Mouse (Mus musculus): ENCODE measurements around the gene Dynll1. TPM values are rescaled to one million over a fixed set of nuclear protein-coding genes. Genes with fewer than 3 reads are reported as not detected.

Dynll1 gene
- polyA plus RNA-seq (2015; fragmentation: Nextera tagmentation; extraction: Ambion mirVana), result 1,401 and 1,414 TPM in 2 replicates

DNA sequence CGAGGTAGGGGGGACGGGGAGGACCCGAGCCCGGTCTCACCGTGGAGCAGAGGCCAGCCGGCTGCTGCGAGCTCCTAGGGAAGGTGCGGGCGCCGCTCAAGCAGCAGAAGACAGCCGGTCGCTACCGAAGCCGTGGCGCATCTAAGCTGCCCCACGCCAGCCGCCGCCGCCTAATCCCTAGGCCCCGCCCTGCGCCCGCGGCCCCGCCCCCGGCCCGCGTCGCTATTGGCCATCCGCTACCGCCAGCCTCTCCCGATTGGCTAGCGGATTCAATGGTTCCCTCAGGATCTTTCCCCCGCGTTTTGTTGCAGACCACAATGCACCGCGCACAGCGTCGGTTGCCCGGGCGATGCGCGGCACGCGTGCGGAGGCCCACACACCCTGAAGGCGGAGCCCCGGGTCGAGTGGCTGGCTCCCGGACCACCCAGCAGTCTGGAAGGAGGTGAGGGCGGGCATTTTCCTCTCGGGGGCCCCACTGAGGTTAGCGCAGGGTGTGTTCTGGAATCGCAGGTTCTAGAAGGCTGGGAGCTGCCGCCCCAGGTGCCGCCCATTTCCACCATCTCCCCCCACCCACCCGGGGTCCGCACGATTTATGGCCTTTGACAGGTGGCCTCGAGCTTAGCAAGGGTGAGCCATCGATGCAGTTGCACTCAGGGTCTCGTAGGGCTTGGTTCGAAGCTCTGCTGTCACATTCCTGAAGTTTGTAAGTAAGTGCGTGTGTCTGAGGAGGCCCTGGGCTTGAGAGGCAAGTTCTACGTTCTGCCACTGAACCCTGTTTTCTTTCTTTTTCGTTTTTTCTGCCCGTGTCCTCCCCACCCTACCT is at the start of gene Dynll1:
Dynll1 (minus strand) TSS at position 208 of the 823 bp plus-strand sequence.
- peaks cover 26% of the 10 kb centered on the region for H3K36me3 ChIP-seq
- no peaks in the 10 kb centered on the region for H3K9me3 ChIP-seq
- WGBS, result 1% methylated on average over 66 of the region's 66 CpGs
- H3K9ac ChIP-seq (replicated peaks), result peak within 1 kb of the TSS; percentile 91
- H3K27ac ChIP-seq, result peak within 1 kb of the TSS; percentile 95
- peaks cover 11% of the 10 kb centered on the region for H3K27me3 ChIP-seq
- peak; percentile 98 for ATAC-seq
- H3K4me3 ChIP-seq (replicated peaks), result peak within 1 kb of the TSS; percentile 91
- H3K4me1 ChIP-seq (replicated peaks), result peaks cover 31% of the 10 kb centered on the region
- H3K4me2 ChIP-seq (replicated peaks), result peak within 1 kb of the TSS; percentile 80

DNA sequence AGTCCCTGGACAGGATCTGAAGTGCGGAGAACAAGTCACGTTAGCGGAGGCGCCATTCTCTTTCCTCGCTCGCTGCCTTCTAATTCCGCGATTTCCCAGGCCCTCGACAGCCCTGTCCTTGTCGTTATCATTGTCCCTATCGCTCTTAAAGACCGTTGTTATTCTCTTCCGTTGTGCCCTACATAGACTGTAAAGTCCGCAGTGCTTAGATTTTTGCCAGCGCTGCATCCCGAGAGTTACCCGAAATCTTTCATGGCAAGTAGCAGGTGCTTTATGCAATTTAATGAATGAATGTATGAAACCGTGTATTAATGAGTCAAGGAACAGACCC is 48.4 kb upstream of the Dynll1 start:
- WGBS, result under 1% methylated on average over 18 of the region's 18 CpGs
- peak overlapping the region; percentile 92 for H3K4me3 ChIP-seq (replicated peaks)
- H3K4me1 ChIP-seq (replicated peaks), result peaks cover 21% of the 10 kb centered on the region
- H3K9ac ChIP-seq (replicated peaks), result peak overlapping the region; percentile 89
- H3K27ac ChIP-seq, result peak overlapping the region; percentile 78
- H3K36me3 ChIP-seq, result peaks cover 24% of the 10 kb centered on the region
- no peaks in the 10 kb centered on the region for H3K27me3 ChIP-seq
- H3K9me3 ChIP-seq, result no peaks in the 10 kb centered on the region
- ATAC-seq, result peak; percentile 63
- H3K4me2 ChIP-seq (replicated peaks), result peak overlapping the region; percentile 99

- ATAC-seq, result peak; percentile 94
- H3K9me3 ChIP-seq, result no peaks in the 10 kb centered on the region
- under 1% methylated on average over 73 of the region's 74 CpGs for WGBS
- H3K36me3 ChIP-seq, result peaks cover 29% of the 10 kb centered on the region
- peaks cover 21% of the 10 kb centered on the region for H3K4me1 ChIP-seq (replicated peaks)
- no peaks in the 10 kb centered on the region for H3K27me3 ChIP-seq
- H3K27ac ChIP-seq, result peak within 1 kb of the TSS; percentile 78
- H3K4me3 ChIP-seq (replicated peaks), result peak within 1 kb of the TSS; percentile 92
- H3K9ac ChIP-seq (replicated peaks), result peak within 1 kb of the TSS; percentile 89
- H3K4me2 ChIP-seq (replicated peaks), result peak within 1 kb of the TSS; percentile 99
Measured at GRCm38 (mm10) chr5:115348546-115349224, 47.9 kb upstream of the Dynll1 start, which contains the start of gene Cox6a1. TSS of gene Cox6a1 (minus strand) at chr5:115348981.

DNA sequence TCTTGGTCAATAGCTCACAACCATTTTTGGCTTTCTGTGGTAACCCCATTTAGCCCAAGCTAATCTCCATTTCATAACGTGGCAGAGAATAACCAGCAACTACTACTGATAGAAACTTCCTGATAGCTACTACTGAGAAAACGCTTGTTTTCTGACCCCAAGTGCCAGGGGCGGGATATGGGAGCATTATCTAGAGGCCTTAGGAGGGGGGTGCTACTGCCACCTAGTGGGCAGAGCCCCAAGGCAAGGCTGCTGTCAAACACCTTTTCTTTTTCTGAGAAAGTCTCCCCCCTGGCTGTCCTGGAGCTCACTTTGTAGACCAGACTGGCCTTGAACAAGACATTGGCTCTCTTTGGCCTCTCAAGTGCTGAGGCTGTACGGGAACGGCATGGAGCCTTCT is 46.8 kb upstream of the Dynll1 start:
- no peak overlapping the region for H3K27ac ChIP-seq
- H3K9me3 ChIP-seq, result no peaks in the 10 kb centered on the region
- no peaks in the 10 kb centered on the region for H3K27me3 ChIP-seq
- peak overlapping the region; percentile 92 for H3K4me3 ChIP-seq (replicated peaks)
- 0 out of 2 replicates have a peak, but pooled peaks have one; percentile 25 for ATAC-seq
- H3K4me2 ChIP-seq (replicated peaks), result peak overlapping the region; percentile 99
- peak overlapping the region; percentile 89 for H3K9ac ChIP-seq (replicated peaks)
- WGBS, result 4% methylated on average over 5 of the region's 5 CpGs
- peaks cover 40% of the 10 kb centered on the region for H3K36me3 ChIP-seq
- H3K4me1 ChIP-seq (replicated peaks), result peaks cover 21% of the 10 kb centered on the region

GRCm38 (mm10) chr5:115341314-115342165 is 40.7 kb upstream of the Dynll1 start:
- peak; percentile 22; the same call in 1 of the 2 replicates for ATAC-seq
- H3K4me2 ChIP-seq (replicated peaks), result peak overlapping the region; percentile 77
- H3K27ac ChIP-seq, result peak overlapping the region; percentile 88
- H3K9me3 ChIP-seq, result no peaks in the 10 kb centered on the region
- 12% methylated on average over 36 of the region's 36 CpGs for WGBS
- H3K9ac ChIP-seq (replicated peaks), result peak overlapping the region; percentile 89
- peaks cover 22% of the 10 kb centered on the region for H3K4me1 ChIP-seq (replicated peaks)
- no peaks in the 10 kb centered on the region for H3K27me3 ChIP-seq
- H3K36me3 ChIP-seq, result peaks cover 50% of the 10 kb centered on the region
- H3K4me3 ChIP-seq (replicated peaks), result peak overlapping the region; percentile 87

DNA sequence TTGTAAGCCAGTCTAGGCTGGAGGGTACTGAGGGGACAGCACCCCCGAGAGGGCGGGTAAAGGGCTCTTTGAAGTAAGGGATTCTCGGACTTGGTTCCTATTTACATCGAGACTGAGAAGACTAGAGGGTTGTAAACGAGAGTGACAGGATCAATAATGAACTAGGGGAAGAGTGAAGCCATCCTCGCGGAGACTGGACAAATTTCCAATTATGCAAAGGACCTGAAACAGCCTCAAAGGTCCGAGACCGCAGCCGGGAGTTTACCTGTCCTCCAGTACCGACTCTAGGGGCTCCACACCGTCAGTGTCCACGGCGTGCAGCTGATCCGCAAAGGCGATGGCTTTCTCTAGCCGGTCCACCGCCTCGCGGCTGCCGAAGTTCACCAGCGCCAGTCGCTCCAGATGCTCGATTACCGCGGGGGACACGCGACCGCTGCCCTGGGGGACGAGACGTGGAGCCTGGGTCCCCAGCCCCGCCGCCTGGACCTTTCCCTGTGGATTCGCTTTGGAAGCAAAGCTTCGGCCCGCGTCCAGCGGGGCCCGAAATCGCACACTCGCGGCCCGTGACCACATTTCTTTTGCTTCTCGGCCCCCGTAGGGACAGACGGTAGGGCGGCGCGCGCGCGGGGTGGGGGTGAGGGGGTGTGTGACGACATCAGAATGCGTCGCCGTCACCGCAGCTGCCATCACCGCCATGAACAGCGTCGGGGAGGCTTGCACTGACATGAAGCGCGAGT is 39.9 kb upstream of the Dynll1 start, which contains the start of the genes Gatc and Triap1:
Gatc (minus strand) TSS at position 602 of the 737 bp plus-strand sequence.
Triap1 (plus strand) TSS at position 649 of the 737 bp plus-strand sequence.
- H3K9ac ChIP-seq (replicated peaks), result peak within 1 kb of the TSS; percentile 89
- peak within 1 kb of the TSS; percentile 88 for H3K27ac ChIP-seq
- peak within 1 kb of the TSS; percentile 77 for H3K4me2 ChIP-seq (replicated peaks)
- no peaks in the 10 kb centered on the region for H3K27me3 ChIP-seq
- H3K36me3 ChIP-seq, result peaks cover 51% of the 10 kb centered on the region
- H3K9me3 ChIP-seq, result no peaks in the 10 kb centered on the region
- ATAC-seq, result peak; percentile 95
- peak within 1 kb of the TSS; percentile 87 for H3K4me3 ChIP-seq (replicated peaks)
- peaks cover 22% of the 10 kb centered on the region for H3K4me1 ChIP-seq (replicated peaks)
- under 1% methylated on average over 62 of the region's 62 CpGs for WGBS

GRCm38 (mm10) chr5:115340007-115340406 is 39.2 kb upstream of the Dynll1 start:
- Histone ChIP-seq H3K4me3 (replicated peaks) (peak overlapping the region; percentile 87), H3K9ac (replicated peaks) (peak overlapping the region; percentile 89), H3K4me2 (replicated peaks) (peak overlapping the region; percentile 77), H3K4me1 (replicated peaks) (peaks cover 22% of the 10 kb centered on the region), H3K27me3 (no peaks in the 10 kb centered on the region), H3K9me3 (no peaks in the 10 kb centered on the region), H3K36me3 (peaks cover 51% of the 10 kb centered on the region), H3K27ac (no peak overlapping the region)
- WGBS, result 41% methylated on average over 7 of the region's 7 CpGs
- no peak for ATAC-seq

DNA sequence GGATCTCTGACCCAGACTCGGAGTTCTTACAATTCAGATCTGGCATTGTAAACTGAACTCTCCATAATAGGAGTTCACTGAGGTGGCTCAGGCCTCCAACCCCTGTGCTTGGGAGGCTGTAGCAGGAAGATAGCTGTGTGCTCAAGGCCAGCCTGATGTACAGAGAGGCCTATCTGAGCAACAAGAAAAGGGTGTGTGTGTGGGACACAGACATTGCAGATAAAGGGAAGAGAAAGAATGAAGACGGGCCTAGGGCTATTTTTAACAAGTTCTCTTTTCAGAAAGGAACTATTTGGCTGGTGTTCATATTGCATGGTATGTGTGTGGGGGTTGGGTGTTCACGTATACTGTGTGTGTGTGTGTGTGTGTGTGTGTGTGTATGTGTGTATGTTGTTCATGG is 32.8 kb upstream of the Dynll1 start:
- no peak overlapping the region for H3K9ac ChIP-seq (replicated peaks)
- no peaks in the 10 kb centered on the region for H3K27me3 ChIP-seq
- no peak overlapping the region for H3K27ac ChIP-seq
- peaks cover 75% of the 10 kb centered on the region for H3K36me3 ChIP-seq
- H3K4me3 ChIP-seq (replicated peaks), result no peak overlapping the region
- H3K4me1 ChIP-seq (replicated peaks), result peaks cover 19% of the 10 kb centered on the region
- WGBS, result 83% methylated on average over 3 of the region's 3 CpGs
- no peak overlapping the region for H3K4me2 ChIP-seq (replicated peaks)
- no peaks in the 10 kb centered on the region for H3K9me3 ChIP-seq
- no peak for ATAC-seq

- 93% methylated on average over 9 of the region's 9 CpGs for WGBS
- Histone ChIP-seq H3K27ac (no peak overlapping the region), H3K9ac (replicated peaks) (no peak overlapping the region), H3K4me1 (replicated peaks) (peaks cover 31% of the 10 kb centered on the region), H3K9me3 (no peaks in the 10 kb centered on the region), H3K27me3 (no peaks in the 10 kb centered on the region), H3K4me2 (replicated peaks) (no peak overlapping the region), H3K36me3 (peaks cover 63% of the 10 kb centered on the region), H3K4me3 (replicated peaks) (no peak overlapping the region)
- ATAC-seq, result no peak
Measured at GRCm38 (mm10) chr5:115330955-115331354, 30.2 kb upstream of the Dynll1 start.

DNA sequence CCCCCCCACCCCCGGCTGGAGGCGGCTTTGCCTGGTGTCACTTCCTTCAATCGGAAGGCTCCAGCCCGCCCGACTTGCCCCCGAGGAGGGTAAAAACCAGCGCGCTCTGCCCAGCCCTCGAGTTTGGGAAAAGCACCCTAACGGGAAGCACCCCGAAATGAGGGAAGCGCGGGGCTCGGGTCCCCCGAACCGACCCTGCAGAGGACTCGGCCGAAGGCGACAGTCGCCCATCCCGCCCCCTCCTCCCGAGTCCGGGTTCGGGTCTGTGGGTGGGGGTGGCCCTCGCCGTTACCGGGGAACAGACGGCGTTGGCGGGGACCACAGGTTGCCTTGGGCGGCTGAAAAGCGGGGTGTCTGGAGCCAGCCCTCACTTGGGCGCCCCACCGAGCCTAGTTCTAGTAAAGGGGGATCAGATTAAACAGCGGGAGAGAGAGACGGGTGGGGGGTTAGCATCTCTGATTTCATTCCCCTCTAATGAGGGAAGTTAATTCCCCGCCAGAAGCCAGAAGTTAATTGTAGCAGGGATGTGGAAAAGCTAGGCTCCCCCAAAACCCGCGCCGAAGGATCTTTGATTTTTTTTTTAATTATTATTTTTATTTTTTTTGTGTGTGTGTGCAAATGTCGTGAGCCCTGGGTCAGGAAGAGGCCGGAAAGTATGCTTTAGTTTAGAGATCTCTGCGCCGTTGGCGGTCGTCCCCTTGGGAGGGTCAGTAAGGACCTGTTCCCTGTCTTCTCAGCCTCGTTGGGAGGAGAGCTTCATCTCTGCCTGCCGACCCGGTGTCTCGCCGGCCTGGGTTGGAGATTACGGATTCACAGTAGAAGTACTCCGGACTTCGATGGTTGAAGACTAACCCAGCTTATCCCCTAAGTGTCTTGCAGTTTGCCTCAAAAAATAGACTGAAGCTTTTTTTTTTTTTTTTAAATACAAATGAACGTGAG is 27.1 kb upstream of the Dynll1 start:
- Histone ChIP-seq H3K4me1 (replicated peaks) (peaks cover 35% of the 10 kb centered on the region), H3K9me3 (no peaks in the 10 kb centered on the region), H3K4me3 (replicated peaks) (peak overlapping the region; percentile 89), H3K9ac (replicated peaks) (peak overlapping the region; percentile 98), H3K27ac (peak overlapping the region; percentile 86), H3K27me3 (no peaks in the 10 kb centered on the region), H3K36me3 (peaks cover 32% of the 10 kb centered on the region), H3K4me2 (replicated peaks) (peak overlapping the region; percentile 80)
- peak; percentile 41 for ATAC-seq
- under 1% methylated on average over 52 of the region's 55 CpGs for WGBS
